Mouse (Mus musculus) induced T-regulatory cell, adult 2 months (primary cell): Measurements from ENCODE around the gene Oxgr1.
"Not testable (repeated sequence)": the region's sequence is repeated elsewhere in the genome, so short reads cannot be mapped to it uniquely, and the experiment has no call there.

ENCODE experiments used
- DNase-seq: peaks from one replicate; pipeline ENCODE4 v3.0.0-alpha.2; 2012; ENCODE audit warnings: low read depth

Gene Oxgr1

DNA sequence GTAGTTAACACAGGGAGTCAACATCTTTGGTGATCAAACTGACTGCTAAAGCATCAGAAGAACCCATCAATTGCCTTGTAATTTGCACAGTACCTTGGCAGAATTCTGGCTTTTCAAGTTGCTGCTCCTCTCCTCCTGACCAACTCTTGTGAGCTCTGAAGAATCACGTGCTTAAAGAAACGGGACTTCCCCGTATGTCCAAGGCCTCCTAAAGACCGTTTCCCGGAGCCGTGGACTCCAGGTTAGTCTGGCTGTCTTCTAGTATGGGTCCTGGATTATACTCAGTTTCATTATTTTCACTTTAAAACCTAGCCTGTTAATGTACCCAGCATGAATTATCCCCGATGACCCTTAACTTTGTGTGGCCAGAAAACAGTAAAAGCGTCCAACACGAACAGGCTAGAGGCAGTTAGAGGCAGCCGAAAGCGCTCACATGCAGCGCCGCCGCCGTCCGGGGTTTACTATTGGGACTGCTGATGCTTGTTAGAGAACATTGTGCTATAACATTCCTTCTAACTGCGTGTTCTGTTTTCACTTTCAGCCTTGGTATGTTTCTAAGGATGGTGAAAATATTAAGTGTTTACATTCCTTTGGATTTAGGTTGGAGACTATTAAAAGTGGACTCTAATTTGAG lies at the start of gene Oxgr1:
TSS of gene Oxgr1 (minus strand) at position 249 of the 634 bp plus-strand sequence.
- DNase-seq: no peak

DNA sequence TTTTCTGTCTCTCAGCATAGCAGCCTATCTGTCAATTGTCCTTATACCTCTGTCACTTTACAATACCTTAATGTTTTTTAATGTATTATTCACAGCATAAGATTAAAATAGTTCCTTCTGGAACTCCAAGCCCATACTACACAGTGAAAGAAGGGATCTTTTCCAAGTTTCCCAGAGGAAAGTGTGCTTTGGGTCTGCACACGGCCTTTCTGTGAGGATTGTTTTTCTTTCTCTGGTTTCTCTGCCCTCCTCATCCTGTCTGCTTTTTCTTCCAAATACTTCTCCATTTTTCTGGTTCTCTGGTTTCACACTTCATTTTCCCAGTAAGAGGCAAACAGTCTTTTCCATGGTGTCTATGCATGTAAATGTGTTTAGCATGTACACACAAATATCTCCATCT lies 48.2 kb upstream of the Oxgr1 start:
- DNase-seq: no peak

DNA sequence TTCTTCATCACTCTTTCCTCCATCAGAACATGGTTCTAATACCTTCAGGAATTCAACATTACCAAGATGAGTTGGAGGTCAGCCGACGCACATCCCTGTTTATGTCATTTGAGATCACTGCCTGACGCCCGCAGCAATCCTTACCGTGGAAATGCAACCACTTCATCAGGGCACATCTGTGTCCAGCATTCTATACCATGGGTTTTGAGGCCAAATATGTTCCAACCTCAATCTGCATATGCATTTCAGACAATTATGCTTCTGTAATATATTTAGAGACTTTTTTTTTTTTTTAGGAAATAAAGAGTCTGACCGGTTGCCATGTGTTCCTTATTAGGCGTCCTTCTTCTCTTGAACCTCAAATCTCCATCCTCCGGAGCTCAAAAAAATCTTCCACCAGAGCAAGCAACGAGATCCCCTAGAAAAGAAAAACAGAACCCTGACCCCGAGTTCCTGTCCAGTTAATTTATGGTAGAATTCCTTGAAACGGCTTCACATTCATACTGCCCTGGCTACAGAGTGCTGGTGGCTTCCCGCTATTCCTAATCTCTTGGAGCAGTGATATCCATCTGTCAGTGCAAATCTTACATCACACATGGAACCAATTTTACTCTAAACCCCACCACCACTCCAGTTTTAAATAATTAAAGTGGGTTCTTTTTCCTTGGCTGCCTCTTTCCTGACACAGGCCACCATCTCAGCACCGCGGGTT lies 47.6 kb upstream of the Oxgr1 start:
- DNase-seq: no peak

DNA sequence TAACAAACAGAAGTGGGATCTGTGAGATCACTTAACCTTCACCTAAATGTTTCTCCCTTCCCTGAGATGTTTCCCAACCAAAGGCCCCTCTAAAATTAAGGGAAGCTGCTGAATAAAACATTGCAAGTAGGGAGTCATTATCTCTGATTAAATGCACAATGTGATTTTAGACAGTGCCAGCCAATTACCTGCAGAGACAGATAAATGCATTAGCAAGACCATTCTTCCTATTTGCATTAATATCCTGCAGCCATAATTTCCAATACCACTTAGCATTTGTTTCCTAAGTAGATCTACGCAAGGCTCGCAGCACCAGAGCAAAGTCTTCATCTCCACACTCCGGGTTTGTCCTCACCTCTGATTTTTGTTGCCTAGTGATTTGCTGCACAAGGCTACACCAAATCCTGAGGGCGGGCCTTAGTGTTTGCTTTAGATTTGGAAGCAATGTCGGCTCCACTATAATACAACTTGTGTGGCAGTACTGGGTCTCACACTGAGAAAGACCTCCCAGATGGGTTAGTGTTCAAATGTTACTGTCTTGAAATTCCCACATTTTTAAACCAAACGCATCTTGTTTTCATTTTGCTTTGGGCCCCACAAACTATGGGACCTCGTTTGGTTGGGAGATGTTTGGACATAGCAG lies 46.9 kb upstream of the Oxgr1 start:
- no peak for DNase-seq

DNA sequence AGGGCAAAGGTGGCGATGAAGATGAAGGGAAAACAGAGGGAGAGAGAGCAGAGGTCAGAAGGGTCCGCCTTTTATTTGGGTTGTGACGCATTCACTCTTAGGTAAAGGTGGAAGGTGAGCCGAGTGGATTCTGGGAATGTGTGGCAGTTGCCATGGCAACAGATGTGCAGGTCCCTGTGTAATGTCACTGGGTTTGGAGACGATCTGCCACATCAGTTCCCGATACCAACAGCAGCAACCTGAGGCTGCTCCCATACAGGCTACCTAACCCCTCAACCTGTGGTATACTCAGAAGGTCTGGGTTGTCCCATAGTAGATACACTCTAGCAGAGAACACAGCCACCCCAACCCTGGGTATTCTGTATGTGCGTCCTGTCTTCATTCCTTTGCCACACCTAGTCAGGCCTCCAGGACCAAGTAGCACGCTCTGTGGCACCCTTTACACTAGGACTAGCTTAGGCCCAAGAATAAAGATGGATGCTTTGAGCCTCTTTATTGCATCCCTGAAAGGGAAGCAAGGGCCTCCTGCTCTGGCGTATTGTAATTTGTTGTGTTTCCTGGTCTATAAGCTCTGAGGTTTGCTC lies 41.9 kb upstream of the Oxgr1 start:
- DNase-seq: no peak

DNA sequence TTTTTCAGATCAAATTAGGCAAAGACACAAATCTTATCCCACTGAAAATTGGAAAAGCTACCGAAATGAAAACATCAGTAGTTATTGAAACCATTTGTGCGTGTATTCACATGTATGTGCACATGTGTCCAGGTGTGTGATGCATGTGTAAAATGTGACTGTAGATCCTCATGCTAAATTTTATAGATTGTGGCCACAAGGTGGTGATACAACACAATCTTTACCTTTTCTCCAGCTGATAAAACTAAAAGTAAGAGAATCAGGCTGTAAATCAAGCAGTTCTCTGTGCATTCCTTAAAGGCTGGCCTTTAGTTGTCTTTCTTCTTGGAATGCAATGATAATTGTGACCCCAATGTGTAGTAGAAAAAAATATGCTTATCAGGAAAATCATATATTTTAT lies 34.0 kb upstream of the Oxgr1 start:
- DNase-seq: peak; percentile 13

DNA sequence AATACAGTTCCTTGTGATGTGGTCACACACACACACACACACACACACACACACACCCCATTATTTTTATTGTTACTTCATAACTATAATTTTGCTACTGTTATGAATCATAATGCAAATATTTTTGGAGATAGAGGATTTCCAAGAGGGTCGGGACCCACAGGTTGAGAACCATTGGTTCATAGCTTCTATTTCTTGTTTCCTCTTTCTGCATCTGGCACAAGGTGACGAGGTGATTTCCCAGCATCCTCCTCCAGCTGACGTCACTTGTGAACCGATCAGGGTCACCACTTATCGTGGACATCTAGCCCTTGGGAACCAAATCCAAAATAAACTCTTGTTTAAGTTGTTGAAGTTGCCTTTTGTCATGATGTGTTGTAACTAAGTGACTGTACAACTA lies 33.5 kb upstream of the Oxgr1 start:
- no peak for DNase-seq

DNA sequence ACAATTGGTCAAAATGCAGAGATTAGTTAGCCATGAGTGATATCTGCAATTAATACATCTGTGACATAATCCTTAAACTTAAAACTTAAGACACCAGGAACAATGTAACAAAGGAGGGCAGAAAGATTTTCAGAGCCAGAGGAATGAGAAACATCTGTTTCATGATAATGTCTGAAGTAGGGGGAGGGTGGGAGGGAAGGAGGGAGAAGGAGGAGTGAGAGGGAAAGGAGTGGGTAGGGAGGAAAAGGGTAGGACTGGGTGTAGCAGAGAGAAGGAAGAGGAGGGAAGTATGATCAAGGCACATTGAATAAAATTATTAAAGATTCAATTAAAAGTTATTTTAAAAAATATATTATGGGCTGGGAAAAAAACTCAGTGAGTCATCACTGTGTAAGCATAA lies 32.0 kb upstream of the Oxgr1 start:
- DNase-seq: no peak

DNA sequence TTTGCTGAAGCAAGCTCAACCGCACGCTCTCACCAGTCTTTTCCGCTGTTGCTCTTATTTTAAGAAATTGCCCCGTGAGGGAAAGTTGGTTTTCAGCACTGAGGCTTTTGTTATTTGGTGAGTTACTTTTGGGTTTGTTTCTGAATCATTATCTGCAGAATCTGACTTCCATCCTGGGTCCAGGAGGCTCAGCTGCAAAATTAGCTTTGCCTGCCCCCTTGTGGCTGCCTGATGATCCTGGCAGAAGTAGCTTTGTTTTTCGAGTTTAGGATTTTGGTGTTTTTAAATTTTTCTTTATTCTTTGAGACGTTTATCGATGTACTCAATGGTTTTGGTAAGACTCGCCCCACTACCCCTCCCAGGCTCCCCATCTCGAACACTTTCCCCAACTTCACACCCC lies 18.9 kb upstream of the Oxgr1 start:
- DNase-seq: no peak

DNA sequence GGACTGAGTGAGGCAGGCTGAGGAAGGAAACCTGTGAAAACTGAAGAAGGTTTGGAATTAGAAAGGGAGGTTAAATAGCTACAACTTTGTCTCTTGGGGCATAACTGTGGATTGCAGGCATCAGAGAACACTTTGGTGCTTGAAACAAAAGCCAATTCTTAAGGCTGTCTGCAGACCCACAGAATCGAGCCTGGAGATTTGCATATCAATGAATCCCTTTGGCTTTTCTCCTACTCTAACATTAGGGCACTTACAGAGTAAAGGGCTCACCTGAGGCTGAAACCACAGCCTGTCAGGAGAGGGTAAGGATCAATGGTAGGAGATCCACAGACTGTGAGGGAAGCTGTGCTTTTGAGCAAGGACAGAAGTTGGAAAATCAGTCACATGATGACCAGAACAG lies 8.8 kb downstream of the Oxgr1 start:
- no peak for DNase-seq

DNA sequence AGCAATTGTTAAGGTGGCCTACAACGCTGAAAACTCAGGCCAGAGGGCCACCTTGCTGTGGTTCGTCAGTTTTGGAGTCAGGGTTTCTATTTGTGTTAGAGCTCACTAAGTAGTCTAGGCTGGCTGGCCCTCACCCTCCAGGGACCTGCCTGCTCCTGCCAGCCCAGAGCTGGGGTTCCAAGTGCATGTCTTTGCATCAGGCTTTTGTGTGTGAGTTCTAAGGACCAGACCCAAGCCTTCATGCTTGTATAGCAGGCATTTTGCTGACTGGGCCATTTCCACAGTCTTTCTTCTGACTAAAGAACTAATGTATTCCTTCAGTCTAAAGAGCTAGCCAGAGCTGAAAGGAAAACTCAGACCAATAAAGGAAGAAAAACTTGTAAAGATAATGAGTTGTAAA lies 22.3 kb downstream of the Oxgr1 start:
- no peak for DNase-seq

DNA sequence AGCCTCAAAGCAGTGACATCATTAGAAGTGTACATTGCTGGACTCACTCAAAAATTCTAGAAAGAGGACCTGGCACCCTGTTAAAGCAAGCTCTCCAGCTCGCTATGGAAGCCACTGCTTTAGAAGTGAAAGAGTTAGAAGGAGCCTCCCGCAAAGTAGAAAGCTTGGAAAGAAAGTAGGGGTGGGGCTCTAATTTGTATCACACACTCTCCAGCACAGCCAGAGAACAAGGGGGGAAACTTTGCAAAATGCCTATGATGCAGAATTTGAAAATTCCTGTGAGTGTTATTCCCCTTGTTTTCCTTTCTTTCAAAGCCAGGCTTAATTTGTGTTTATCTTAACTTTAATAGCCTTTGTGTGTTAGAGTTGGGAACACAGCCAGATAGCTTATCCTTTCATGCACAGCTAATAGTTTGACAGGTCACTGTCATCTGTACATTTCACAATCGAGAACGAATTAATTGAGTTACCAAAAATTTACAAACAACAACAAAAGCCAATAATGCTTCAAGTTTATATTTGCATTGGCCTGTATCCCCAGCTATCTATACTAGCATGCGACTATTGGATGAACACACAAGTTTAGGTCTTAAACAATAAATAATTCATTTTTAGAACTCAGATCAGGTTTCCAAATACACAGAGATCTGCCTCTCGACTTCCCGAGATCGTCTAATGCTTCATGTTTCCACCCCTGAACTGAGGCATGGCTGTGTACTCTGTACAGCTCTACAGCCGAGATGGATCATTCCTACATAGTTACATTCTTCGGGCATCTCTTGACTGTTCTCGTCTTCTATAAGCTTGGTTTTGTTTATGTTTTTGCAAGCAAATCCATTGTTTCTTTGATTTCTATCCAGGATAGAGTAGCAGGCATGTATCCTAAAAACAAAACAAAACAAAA lies 32.0 kb downstream of the Oxgr1 start:
- DNase-seq: no peak

DNA sequence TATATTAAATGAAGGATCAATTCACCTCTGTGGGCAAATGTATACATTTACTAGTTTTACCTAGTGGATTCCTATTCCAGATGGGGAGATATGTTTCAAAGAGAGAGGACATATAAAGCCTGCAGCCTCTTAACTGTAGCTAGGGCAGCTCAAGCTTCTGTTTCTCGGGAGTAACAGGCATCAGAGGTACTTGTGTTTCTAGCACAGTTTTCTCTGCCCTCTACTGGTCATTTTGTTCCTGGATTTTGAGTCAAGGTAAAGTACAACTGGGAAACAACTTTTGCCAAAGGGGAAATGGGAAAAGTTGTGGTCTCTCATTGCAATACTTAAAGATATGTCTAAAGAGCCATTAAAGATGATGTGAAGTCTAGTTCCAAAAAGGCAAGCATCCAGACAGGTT lies 37.1 kb downstream of the Oxgr1 start:
- DNase-seq: no peak

DNA sequence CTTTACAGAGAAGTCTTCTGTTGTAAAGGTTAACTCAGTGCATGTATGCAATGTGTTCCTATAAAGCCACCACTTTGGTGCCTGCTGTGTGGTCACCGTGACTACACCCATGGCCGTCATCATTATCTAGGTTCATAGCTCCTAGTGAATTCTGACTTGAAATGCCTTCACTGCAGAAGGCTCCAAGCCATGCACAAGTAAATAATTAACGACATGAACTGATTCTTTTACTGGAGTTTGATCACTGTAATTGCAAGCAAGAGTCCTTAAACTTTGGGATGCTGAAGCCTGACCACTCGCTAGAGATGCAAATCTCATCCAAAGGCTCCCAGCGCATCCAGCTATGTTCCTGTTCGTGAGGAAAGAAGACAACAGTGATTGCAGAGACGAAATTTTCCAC lies 38.6 kb downstream of the Oxgr1 start:
- no peak for DNase-seq

DNA sequence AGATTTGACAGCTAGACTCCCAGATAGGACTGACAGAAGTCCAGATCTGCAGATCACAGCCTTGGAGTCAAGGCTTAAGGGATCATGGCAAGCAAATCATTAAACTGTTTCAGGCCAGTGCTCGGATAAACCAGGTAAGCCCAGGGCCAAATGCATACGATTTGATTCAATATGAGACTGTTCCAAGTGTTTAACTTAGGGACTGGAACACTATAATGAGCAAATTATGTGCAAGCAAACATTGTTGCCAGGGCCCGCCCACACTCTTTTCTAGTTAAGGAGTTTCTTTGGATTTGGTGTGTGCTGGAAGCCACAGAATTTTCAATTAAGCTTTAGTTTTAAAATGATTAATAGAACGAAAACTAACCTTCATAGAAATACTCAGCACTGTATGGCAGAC lies 39.6 kb downstream of the Oxgr1 start:
- DNase-seq: no peak

DNA sequence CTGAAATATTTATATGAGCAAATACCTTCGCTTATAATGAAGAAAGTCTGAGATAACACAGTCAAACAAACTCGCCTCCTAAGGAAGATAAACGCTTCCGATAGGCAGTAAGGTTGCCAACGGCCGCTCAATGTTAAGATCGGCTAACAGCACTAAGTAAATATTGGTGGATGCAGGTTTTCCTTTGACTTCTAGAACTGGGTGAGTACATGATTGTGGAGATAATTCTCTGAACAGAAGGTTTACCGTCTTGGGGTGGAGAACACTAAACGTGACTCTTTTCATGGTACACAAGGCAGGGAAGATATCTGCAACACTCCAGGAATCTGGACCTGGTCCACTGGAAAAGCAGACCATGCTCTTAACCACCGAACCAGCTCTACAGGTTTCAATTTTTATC lies 52.6 kb downstream of the Oxgr1 start:
- DNase-seq: no peak

DNA sequence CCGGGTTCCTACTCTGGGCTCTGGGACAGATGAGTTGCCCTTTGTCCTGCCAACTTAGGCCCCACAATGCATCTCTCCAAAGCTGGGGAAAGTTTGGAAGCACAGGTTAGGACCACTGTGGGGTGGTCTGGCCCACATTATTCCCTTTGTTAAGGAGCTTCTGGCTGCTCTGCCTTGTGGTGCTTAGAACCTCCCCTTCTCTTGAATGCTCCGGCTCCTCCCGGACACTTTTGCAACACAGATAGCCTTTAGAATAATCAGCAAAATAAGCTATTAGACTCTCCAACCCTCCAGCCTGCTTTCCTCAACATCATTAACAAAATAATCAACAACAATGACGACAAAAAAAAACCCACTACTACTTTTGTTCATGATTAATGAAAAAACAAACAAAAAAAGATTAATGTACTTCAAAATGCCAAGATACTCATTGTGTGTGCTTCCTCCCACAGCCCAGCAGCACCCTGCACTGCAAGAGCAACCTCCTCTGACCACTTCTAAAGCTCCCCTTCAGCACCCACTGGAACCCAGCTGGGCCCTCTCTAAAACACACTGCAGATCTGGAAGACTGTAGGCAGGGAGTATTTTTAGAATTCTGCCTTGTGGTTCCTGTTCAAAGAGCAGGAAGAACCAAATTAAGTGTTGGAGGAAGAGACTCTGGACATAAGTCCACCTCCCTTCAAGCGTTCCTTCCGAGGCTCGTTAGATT lies 53.1 kb downstream of the Oxgr1 start:
- DNase-seq: no peak

DNA sequence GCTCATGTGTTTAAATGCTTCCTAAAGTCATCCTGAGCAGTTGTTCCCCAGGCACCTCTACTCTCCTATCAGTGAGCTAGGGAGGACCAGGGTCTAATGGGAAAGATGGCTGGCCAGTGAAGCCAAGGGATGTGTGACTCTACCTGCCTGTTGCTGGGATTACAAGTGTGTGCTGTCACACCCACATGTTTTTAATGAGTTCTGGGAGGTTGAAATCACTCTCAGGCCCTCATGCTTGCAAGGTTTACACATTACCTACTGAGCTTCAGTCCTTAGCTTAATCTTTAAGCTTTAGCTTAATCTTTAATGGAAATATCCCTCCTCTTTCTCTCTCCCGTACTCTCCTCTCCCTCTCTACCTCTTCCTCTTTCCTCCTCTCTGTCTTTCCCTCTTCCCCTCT lies 55.0 kb downstream of the Oxgr1 start:
- DNase-seq: no peak

DNA sequence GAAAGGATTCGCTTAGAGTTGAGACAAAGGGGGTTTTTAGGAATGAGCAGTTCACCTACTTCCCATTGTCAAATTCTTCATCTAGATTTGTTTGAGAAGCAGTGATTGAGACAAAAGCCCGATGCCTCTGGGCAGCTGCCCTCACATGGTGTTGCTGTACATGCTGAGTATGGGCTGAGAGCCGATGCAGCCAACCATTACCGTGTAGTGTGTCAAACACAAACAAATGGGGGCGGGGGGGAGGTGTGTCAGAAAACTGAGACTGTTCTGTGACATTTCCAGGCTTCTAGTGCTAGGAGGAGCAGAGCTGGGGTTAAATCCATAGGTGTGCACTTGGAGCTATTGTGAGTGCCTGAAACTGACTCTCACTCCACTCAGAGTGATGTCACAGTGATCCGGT lies 55.5 kb downstream of the Oxgr1 start:
- DNase-seq: no peak

DNA sequence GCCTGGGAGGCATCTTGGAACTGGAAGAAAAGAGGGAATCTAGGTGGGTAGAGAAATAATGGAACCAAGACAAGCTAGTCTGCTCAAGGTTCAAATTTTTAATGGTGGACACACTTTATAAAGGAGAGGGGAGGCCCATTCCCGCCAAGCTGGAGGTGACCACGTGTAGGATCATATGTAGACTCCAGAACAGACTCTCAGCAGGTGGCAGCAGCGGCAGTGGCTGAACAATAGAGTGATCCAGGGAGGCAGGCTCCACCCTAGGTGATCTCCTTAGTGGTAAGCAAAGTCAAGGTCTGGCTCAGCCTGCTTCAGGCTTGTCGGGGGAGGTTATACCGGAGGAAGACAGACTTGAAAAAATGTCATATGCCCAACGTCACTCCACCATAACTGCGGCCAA lies 55.9 kb downstream of the Oxgr1 start:
- not testable (repeated sequence) for DNase-seq

DNA sequence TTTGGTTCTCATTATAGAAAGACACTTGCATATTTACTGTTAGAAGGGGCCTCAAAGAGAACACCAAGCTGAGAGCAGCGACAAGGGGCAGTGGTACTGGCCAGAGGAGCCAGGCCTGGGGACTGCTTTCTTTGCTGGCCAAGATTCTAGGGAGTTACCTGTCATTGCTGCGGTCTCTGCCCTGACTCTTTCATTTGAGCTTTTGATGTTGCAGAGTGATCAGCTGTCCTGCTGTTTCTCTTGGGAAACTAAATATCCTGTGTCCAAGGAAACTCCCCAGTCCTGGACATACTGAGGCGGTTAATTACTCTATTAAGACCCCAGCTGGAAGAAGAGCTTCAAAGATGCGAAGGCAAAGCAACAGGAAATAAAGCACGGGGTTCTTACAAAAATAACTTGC lies 60.9 kb downstream of the Oxgr1 start:
- DNase-seq: no peak
